Mouse (Mus musculus) adrenal gland, adult (tissue): ENCODE results near the gene Oscar.

Experiments used
- DNase-seq, 2 experiments: peaks; one replicate each; pipeline ENCODE4 v3.0.0; 2022 to 2023; ENCODE audit warnings: low spot score in 1 of 2; ENCODE audit not compliant: inconsistent age in 2 of 2

The Oscar gene

GRCm38 (mm10) chr7:3569725-3570124 is 46.2 kb downstream of the Oscar start:
- DNase-seq: no peak

GRCm38 (mm10) chr7:3567336-3567735 is 48.6 kb downstream of the Oscar start:
- no peak for DNase-seq
